Mouse (Mus musculus): ENCODE results near the gene Pdlim7.

- no peak for TF ChIP-seq GATA1 (IDR thresholded peaks at IDR 0.05; ENCODE audit: low read length)
- TF ChIP-seq TAL1 (IDR thresholded peaks at IDR 0.05; ENCODE audit: low read length) = no peak
Observed at GRCm38 (mm10) chr13:55507877-55508276, 5.6 kb downstream of the Pdlim7 start.

Measured in erythroblast, embryonic 14.5 days (primary cell).